Mouse (Mus musculus) thymus, postnatal 0 days (tissue): ENCODE measurements around the gene Alg12. TPM values are rescaled to one million over a fixed set of nuclear protein-coding genes. Genes with fewer than 3 reads are reported as not detected.

Source experiments
- DNase-seq: peaks from one replicate; pipeline ENCODE4 v3.0.0-alpha.2; 2015; ENCODE audit warnings: low spot score
- polyA plus RNA-seq: library from polyadenylated mRNA; unstranded; fragments of >200 nt; fragmentation: Nextera tagmentation; extraction: Ambion mirVana; gene quantifications from 2 replicates; pipeline ENCODE4 v1.2.1, GENCODE M21; 2015

Gene Alg12
- polyA plus RNA-seq, 1 experiment from 2014 or later = 6.4 TPM

- no peak for DNase-seq
Measured at GRCm38 (mm10) chr15:88854969-88855830, 36.1 kb upstream of the Alg12 start.

GRCm38 (mm10) chr15:88854119-88854968, 35.2 kb upstream of the Alg12 start:
- DNase-seq = no peak

- DNase-seq = no peak
Measured at GRCm38 (mm10) chr15:88853106-88853505, 34.0 kb upstream of the Alg12 start.

- no peak for DNase-seq
Measured at GRCm38 (mm10) chr15:88851507-88852149, 32.5 kb upstream of the Alg12 start.

- no peak for DNase-seq
Measured at GRCm38 (mm10) chr15:88851076-88851475, 32.0 kb upstream of the Alg12 start.

- no peak for DNase-seq
Measured at GRCm38 (mm10) chr15:88850146-88850826, 31.2 kb upstream of the Alg12 start.

GRCm38 (mm10) chr15:88849621-88850020, 30.5 kb upstream of the Alg12 start:
- DNase-seq = no peak

GRCm38 (mm10) chr15:88848661-88849060, 29.5 kb upstream of the Alg12 start:
- DNase-seq = no peak

GRCm38 (mm10) chr15:88844966-88845365, 25.8 kb upstream of the Alg12 start:
- DNase-seq = no peak

GRCm38 (mm10) chr15:88843486-88844097, 24.5 kb upstream of the Alg12 start:
- peak; percentile 49 for DNase-seq

- DNase-seq = no peak
Measured at GRCm38 (mm10) chr15:88842300-88842673, 23.2 kb upstream of the Alg12 start.

- DNase-seq = no peak
Measured at GRCm38 (mm10) chr15:88841580-88842299, 22.6 kb upstream of the Alg12 start.

GRCm38 (mm10) chr15:88841160-88841559, 22.0 kb upstream of the Alg12 start:
- no peak for DNase-seq

- no peak for DNase-seq
Measured at GRCm38 (mm10) chr15:88840126-88840525, 21.0 kb upstream of the Alg12 start.

GRCm38 (mm10) chr15:88839271-88839670, 20.2 kb upstream of the Alg12 start:
- DNase-seq = no peak

GRCm38 (mm10) chr15:88837977-88838376, 18.9 kb upstream of the Alg12 start:
- no peak for DNase-seq

GRCm38 (mm10) chr15:88837199-88837932, 18.2 kb upstream of the Alg12 start:
- peak; percentile 24 for DNase-seq

GRCm38 (mm10) chr15:88836571-88836970, 17.5 kb upstream of the Alg12 start:
- no peak for DNase-seq

- no peak for DNase-seq
Measured at GRCm38 (mm10) chr15:88836031-88836430, 16.9 kb upstream of the Alg12 start.
